Mouse (Mus musculus) stomach, postnatal 0 days (tissue): ENCODE measurements around the gene Mybpc2.

Experiments
- CTCF ChIP-seq: IDR thresholded peaks from 2 replicates; pipeline ENCODE4 v1.5.1; 2016; ENCODE audit warnings: antibody characterized with exemption, low read depth, mild to moderate bottlenecking, moderate library complexity
- EP300 ChIP-seq: optimal IDR thresholded peaks from 2 replicates; pipeline ENCODE3; 2016; ENCODE audit warnings: antibody characterized with exemption

DNA sequence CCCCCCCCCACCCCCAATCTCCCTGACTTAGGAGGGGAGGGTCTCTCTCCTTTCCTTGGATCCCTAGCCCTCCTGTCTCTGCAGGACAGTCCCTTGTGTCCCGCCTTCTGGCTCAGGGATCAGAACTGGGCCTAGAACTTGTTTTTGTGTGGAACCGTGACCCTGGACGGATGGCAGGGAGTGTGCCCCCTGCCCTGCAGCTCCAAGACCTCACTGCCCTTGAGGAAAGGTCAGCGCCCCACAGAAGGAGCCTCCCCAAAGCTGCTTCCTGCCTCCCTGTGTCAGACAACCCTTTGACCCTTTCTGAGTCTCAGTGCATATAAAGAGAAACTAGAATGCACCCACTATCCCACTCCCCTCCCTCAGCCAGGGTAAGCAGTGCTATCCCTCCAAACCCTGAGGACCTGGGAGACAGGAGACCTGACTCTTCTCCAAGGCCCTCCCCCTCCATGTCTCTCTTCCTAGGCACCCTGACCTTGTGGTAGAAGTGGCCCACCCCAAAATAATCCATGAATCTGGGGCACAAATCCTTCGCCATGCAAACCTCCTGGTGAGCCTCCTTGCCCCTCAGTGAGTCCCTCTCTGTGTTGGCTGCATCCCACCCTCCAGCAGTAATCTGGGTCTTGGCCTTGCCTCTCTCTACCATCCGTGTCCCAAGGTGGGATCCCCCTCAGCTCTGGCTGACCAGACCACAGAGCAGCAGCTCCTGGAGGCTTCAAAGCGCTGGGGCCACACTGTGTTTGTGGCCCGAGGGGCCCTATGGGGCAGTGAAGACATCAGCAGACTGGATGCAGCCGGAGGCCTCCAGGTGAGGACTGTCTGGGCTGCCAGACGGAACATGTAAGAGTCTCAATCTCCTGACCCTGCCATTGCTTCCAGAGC, 58.2 kb downstream of the Mybpc2 start:
- TF ChIP-seq CTCF = no peak
- TF ChIP-seq EP300 = no peak
